Mouse (Mus musculus) skeletal muscle tissue, adult 2 months (tissue): Measurements from ENCODE around the gene Trmt61a.
"Not testable (repeated sequence)": the region's sequence is repeated elsewhere in the genome, so short reads cannot be mapped to it uniquely, and the experiment has no call there.

Experiments used
- DNase-seq: peaks from one replicate; pipeline ENCODE4 v3.0.0-alpha.2; 2012; ENCODE audit warnings: low read depth, low spot score

Gene Trmt61a

DNA sequence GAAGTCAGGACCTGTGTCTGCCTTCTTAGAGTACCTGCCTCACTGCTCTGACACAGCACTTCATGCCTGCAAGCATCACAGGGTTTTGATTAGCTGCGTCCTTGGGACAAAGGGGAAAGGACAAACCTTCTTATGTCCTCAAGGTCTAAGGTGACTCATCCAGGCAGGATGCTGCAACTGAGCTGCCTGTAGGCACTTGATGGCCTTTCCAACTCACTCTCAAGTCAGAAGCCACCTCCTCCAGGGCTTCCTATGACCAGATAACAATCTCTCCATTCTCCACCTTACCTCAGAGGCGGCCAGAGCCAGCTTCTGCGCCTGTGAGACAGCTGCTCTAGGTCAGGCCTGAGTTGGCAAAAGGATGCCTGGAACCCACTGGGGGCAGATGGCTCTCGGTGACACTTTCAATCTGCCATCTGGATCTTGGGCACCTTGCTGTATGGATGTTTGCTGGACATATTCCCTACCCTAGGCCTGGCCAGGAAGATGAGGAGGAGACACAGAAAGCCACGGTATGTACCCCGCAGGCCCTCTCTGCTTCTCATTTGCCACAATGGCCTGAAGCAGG, 20.5 kb downstream of the Trmt61a start:
- no peak for DNase-seq

GRCm38 (mm10) chr12:111699542-111699941, 21.6 kb downstream of the Trmt61a start:
- no peak for DNase-seq

GRCm38 (mm10) chr12:111700920-111701458, 23.1 kb downstream of the Trmt61a start:
- DNase-seq, result no peak

- DNase-seq, result no peak
Measured at GRCm38 (mm10) chr12:111703301-111703700, 25.4 kb downstream of the Trmt61a start.

- peak; percentile 85 for DNase-seq
Measured at GRCm38 (mm10) chr12:111704609-111705008, 26.7 kb downstream of the Trmt61a start.

DNA sequence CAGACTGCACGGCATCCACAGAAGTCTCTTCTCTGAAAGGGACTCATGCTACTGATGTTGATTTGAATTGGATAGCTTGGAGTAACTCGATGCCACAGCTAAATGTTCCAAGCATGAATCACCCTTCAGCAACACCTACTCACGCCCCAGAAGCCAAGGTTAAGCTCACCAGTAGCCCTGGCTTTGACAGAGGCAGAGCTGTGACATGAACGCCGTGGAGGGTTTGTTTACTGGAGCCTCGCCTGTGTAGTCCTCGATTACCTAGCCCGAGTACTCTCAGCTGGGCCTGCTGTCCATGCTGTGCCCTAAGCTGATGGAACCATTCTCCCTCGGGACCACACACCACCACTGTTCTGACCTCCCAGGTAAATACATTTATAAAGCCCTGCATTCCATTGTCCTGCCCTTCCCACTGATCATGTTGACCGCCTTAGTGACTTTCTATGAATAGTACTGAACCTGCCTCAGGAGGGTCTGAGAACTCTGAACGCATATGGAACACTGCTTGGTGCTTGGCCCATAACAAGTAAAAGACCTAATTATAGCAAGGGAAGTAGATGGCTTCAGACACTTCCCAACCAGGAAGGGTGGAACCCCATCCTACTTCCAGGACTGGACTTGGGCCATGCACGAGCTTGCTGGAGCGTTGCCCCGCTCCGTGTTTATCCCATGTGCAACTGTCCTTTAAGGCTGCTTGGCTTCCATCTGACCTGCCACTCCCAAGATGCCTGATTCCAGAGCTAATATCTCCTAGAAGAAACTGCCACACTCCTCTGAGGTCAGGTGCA, 27.5 kb downstream of the Trmt61a start:
- peak; percentile 84 for DNase-seq

DNA sequence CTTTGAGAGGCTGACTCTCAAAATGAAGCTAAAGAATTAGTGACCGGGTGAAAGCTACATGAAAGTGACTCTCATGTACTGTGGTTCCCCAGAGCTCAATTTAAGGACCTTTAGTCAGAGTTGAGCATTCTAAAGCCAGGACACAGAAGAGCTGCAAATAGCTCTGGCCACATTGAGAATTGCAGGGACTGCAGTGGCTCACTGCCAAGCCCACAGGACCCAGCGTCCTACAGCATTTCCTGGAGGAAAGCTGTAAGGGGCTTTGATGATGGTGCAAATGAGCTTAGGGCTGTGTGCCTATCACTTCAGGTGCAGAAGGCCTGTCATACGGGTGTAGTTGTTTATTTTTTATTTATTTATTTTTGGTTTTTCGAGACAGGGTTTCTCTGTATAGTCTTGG, 30.3 kb downstream of the Trmt61a start:
- DNase-seq, result no peak

GRCm38 (mm10) chr12:111710091-111710490, 32.2 kb downstream of the Trmt61a start:
- DNase-seq, result no peak

DNA sequence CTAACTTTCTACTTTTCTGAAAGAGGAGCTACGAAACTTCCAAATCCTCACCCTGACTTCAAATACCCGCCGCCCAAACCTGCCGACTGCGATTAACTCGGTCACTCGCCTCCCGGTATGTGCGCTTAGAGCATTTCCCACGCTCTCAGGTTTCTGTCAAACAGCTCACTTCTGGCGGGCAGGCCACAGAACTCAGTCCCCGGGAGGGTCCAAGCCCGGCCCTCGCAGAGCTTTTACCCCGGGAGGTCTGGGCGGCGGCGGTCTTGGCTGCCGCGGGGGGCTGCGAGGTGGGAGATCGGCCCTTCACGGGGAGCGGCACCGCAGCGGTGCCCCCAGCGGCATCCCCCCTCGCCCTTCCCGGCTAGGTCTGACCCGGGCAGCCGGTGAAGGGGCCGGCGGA, 34.6 kb downstream of the Trmt61a start:
- DNase-seq, result no peak

DNA sequence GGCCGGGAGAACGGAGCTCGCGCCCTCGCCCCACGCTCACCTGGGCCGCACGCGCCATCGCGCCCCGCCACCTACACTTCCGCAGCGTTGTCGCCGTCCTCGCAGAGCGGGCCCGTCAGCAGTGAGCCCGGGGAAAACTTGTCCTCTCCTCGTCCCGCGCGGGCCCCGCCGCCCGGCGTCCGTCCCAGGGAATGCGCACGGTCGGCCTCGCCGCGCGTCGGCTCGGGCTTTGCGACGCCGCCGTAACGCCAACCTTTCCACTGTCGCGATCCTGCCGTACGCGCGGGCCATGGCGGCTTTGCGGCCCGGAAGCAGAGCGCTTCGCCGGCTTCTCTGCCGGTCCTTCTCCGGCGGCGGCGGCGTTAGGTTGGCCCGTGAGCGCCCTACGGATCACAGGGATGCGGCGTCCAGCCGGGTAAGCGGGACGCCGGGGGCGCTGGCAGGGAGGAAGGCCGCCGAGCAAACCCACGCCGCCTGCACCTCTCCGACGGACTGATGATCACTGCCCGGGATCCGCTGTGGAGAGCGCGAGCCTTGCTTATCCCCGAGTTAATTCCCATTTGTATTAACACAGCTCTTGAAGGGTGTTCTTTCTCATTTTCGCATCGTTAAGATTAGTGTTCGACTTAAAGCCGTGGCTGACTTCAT, 35.2 kb downstream of the Trmt61a start, which contains the start of the genes Bag5 and Apopt1:
Gene Bag5 (minus strand): TSS at position 254 of the 648 bp plus-strand sequence.
Gene Apopt1 (plus strand): TSS at position 258 of the 648 bp plus-strand sequence.
- DNase-seq, result peak; percentile 86

DNA sequence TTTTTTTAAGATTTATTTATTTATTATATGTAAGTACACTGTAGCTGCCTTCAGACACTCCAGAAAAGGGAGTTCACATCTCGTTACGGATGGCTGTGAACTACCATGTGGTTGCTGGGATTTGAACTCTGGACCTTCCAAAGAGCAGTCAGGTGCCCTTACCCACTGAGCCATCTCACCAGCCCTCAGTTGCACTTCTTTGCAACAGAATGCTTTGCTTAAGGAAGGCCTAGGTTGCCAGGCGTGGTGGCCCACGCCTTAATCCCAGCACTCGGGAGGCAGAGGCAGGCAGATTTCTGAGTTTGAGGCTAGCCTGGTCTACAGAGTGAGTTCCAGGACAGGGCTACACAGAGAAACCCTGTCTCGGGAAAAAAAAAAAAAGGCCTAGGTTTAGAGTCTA, 36.0 kb downstream of the Trmt61a start:
- DNase-seq, result not testable (repeated sequence)

- no peak for DNase-seq
Measured at GRCm38 (mm10) chr12:111716505-111716904, 38.6 kb downstream of the Trmt61a start.

DNA sequence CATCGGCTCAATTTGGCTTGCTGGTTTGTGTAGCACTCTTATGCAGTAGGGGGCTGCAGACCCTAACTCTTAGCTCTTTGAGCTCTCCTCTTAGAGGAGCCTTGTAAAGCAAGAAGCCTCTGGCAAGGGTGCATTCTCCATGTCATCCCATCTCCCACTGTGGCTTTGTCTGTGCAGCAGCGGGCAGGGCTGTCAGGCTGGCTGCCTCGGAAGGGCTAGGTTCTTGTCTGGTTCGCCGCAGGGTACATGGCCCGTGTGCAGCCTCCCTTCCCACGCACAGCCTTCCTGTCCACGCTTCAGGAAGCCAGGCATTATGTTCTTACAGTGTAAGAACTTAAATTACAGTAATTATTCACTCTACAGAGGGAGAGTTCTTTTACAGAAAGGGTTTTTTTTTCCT, 40.8 kb downstream of the Trmt61a start:
- DNase-seq, result no peak

- DNase-seq, result no peak
Measured at GRCm38 (mm10) chr12:111720222-111720621, 42.3 kb downstream of the Trmt61a start.

GRCm38 (mm10) chr12:111722654-111723053, 44.7 kb downstream of the Trmt61a start:
- no peak for DNase-seq

DNA sequence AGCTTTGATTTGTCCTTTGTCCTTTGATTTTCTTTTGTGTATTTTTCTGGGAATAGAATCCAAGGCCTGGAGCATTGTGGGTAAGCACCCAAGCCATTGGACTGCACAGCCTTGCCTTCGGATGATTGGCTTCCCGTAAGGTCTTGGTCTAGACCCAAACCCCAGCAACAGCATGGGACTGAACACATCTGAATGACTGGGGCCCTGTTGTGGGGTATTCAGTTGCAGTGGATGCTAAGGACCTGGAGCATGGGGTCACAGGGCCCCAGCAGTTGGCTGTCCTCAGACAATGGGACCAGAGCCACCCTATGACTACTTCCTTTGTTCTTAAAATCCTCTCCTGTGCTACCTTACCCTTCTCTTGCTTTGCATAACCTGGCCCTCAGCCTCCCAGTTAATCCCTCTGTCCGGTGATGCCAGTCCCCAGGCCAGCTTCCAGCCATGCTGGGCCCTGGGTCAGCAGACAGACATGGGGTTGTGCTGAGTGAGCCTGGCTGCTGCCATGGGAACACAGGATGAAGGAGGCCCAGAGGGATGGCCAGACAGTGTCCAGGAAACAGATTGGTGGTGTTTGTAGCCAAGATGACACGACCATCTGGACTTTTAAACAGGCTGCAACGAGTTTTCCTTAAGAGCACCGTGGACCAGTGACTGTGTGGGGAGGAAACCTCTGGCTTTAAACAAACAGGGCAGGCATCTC, 46.9 kb downstream of the Trmt61a start:
- DNase-seq, result peak; percentile 76

- DNase-seq, result no peak
Measured at GRCm38 (mm10) chr12:111725338-111726121, 47.6 kb downstream of the Trmt61a start.

GRCm38 (mm10) chr12:111726122-111726463, 48.2 kb downstream of the Trmt61a start:
- peak; percentile 80 for DNase-seq

- no peak for DNase-seq
Measured at GRCm38 (mm10) chr12:111727956-111728355, 50.1 kb downstream of the Trmt61a start.

GRCm38 (mm10) chr12:111731822-111732807, 54.2 kb downstream of the Trmt61a start:
- DNase-seq, result peak; percentile 90
